Mouse (Mus musculus) layer of hippocampus, adult 11-12 months (tissue): ENCODE measurements at regions not wholly inside any gene's neighbourhood (a gene's known extent, or its start where the extent isn't known, plus 50 kb on each side); places are given as distances from the start of the nearest gene placed in this dataset.

Experiments used
- DNase-seq: peaks from one replicate; pipeline ENCODE4 v3.0.0; 2022; ENCODE audit warnings: low spot score

DNA sequence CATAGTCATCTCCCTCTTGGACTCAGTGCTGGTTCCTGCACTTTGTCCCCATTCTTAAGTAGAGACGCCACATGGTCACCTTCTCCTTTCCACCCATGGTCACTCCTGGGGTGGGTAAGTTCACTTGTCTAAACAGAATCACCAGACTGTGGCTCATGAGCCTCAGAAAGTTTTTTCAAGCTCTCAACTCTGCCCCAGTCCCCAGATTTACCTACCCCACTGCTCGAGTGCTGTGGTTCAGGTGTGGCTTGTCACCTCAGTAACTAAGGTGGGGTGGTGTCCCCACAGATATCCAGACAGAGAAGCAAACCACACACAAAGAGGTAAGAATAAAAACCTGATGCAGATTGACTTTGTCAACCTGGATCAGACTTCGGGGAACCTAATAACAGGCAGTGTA is 87.6 kb downstream of the Rpl10-ps3 start:
- DNase-seq = no peak

DNA sequence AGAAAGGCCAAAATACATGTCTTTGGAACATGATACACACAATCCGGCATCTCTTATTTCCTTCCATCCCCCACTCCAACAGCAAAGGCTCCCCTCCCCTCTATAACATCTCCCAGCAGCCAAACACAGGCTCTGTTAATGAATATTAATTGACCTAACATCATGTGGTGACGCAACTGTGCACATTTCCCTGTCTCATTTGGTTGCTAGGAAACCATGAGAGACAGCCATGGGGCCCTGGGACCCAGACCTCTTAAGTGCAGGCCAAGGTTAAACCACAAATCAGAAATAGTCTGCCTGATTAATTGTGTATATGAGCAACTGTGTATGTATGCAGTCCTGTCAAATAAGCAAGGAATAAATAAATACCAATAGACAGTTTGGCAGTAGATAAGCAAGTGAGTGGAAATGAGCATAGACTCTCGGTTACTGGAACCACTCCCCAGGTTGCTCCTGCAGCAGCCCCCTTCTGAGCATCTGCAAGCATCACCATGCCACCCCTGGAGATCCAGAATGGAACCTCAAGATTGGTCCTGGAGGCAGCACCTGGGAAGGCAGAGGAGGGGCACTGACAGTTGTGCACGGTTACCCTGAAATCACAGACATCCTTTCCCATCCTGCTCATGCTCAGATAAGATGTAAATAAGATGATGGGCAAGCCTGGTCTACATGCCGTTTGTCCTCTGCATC is 99.6 kb downstream of the Rpl10-ps3 start:
- no peak for DNase-seq

DNA sequence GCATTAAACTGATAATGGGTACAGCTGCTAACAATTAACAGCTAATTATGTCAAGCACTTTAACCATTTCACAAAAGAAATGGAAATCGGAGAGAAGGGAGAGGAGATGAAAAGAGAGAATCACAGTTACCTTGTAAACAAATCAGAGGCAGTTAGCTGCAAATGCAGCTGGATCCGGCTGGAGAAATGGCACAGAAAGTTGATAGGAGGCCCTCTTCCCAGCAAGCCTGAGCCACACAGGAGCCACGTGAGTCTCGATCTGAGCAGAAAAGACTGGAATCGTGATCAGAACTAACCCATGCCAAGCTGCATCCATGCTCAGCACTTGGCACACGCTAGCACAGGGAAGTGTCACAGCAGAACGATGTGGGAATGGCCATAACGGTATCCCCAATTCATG is 103.8 kb downstream of the Rpl10-ps3 start:
- DNase-seq = no peak

DNA sequence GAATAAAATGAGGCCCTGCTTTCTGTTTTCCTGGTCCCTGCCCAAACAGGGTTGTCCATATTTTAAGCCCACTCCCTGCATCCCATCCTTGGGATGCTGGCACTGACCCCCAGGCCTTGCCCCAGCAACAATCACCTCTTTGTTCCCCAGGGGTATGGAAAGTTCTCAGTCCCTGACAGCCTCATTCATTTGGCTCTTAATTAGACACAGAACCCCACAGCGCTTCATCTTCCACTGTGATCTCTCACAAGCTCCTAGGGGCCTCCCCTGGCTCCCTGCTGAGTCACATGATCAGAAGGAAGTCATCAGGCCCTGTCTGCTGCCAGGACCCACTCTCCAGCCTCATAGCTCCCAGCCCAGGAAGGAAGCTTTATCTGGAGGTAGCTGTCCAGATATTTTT is 108.9 kb downstream of the Rpl10-ps3 start:
- peak; percentile 17 for DNase-seq

DNA sequence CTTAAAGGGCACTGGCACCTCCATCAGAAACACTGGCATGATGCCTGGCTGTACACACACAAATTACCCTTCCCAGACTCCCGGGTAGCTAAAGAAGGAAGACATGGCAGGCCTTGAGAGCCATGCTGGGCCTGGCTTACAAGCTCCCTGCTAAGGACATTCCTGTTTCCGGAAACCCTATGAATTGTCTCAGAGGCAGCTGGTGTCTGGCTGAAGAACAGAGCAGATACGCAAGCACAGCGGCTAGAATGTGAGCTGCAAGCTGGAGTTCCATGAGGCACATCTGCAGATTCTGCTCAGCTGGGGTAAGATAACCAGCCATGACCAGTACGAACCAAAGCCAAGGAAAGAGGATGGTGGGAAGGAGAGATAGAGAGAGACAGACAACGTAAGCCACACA is 110.1 kb downstream of the Rpl10-ps3 start:
- no peak for DNase-seq

DNA sequence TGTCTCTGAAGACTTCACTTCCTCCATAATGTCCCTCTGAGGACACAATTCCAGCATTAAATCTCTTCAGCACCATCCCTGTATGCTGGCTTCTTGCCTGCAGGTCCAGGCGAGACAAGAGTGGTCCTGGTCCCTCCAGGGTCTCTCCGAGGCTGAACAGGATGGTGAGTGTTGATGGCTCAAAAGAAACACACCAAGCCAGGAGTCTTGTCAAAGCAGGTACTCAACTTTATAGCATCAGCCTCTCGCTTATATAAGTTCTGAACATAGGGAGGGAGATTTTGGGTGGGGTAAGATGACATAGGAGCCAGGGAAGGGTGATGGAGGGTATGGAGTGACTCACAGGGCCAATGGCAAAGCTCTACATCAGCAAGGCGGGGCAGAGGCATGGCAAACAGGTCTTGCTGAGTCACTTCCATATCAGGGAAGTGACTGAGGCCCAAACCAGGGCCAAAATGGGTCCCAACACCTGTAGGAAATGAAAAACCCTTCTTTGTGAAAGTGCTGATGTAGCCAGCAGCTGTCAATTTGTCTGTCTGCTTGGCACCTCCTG is 111.7 kb downstream of the Rpl10-ps3 start:
- no peak for DNase-seq

DNA sequence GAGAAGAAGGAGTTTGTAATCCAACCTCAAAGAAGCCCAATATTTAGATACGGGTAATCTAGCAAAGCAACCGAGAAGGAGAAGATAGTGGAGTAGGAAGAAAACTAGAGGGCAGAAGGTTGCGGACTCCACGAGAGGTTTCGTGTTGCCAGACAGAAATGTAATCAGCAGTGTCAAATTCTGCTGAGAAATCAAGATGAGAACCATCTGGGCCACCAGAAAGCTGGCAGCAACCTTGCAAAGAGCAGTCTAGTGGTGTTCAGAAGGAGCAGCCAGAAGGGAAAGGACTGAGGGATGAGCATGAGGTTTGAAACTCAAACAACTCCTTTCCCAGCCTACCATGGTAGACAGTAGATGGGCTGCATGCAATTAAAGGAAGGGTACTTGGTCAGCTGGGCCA is 134.3 kb downstream of the Rpl10-ps3 start:
- DNase-seq = no peak

DNA sequence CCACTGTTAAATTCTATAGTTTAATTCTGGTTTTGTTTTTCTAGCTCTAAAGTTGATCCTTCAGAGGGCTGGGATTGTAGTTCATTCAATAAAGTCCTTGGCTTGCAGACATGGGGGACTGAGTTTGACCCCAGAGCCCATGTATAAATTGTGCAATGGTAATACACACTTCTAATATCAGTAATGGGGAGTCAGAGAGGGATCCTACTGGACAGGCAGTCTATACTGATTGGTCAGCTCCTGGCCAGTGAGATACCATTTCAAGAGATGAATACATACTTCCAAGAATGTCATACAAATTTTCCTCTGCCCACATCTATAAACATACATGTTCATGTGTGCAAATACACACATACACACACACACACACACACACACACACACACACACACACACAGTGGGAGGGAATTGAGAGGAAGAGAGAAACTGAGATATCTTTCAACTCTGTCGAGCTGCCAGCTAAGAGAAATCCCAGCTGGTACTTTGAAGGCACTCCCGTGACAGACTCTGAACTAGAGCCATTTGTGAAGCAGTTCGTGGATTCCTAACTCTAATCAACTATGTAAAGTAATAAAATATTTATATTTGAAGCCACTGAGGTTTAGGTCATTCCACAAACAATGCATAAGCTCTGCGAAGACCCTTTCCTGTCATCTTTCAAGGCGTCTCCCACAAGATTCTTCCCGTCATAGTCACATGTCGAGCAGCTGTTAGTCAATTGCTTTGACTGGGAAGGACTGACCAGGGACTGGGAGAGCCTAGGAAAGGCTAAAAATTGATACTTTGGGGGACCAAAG is 145.1 kb downstream of the Rpl10-ps3 start:
- no peak for DNase-seq

DNA sequence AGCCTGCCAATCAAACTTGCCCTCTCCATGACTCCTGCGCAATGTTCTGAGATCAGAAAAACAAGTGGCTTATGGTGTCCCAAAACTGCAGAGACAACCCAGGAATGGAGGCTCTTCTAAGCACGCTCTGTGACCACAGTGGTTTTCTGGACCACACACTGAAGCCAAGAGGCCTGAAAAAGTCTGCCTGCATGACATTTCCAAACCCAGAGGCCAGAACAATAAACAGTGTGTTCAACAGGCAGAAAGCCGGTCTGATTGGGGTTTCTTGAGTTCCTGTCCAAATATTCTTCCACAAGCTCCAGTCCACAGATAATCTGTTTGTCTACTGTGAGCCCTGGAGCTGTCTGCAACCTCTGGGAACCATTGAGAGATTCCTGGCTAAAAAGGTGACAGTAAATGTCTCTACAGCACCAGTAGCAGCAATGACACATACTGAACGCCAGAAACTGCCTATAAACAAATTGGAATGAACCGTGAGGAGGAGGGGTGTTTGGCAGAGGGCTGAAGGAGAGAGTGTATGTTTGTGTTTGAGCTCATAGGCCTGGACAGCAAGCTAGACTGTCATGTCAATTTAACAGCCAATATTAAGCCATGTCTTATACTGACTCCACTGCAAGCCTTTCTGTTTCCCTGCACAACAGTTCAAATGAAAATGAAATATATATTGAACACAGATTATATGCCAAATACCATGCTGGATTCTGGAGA is 152.2 kb downstream of the Rpl10-ps3 start:
- no peak for DNase-seq

DNA sequence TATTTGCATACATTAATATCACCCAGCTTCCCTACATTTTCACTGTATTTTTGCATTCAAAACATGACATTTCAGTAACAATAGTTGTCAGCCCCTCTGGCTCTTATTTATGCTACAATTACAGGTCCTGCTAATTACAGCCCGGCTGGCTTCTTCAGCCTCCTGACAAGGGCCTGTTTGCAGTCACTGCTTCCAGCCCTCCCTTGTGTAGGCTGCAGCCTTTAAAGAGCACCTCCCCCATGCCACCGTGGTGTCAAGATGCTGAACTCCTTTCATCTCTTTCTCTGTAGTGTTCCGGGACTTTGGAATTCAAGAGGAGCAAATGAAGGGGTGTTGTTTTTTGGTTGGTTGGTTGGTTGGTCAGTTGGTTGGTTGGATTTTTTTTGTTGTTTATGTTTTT is 153.6 kb downstream of the Rpl10-ps3 start:
- no peak for DNase-seq

DNA sequence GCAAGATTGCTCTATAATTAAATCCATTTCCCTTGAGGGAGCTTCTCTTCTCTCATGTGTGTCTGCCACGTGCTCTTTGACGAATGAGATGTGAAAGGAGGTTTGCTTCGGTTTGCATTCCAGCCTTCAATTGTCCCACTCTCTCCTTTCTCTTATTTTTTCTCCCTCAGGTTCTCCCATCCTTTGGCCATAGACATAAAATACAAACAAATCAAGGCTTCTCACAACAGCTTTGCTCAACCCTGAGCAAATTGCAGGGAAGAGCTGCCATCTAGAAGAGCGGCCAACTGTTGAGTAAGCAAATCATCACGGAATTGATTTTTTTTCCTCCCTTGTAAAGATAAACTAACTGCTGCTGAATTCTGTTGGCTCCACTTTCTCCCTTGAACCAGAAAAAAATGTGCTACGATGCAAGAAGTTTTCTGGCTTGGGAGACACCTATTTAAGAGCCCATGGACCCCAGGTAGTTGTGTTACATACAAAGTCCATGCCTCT is 156.1 kb downstream of the Rpl10-ps3 start:
- DNase-seq = no peak

DNA sequence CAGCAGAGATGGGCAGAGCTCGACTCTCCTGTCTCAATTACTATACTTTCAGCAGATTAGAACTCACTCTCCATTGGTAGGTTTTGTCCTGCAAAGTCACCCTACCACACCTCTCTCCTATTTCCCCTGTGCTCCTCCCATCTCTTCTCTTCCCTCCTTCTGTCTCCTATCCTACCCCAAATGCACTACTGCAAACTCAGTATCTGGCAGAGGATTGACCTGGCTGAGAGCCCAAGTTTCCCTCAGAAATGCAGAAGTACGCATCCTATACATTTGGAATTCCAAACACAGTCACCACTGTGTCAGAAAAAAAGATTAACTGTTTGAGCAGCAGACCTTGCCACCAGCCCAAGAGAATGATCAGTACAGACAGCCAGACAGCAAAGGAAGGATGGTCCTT is 163.4 kb downstream of the Rpl10-ps3 start:
- no peak for DNase-seq

DNA sequence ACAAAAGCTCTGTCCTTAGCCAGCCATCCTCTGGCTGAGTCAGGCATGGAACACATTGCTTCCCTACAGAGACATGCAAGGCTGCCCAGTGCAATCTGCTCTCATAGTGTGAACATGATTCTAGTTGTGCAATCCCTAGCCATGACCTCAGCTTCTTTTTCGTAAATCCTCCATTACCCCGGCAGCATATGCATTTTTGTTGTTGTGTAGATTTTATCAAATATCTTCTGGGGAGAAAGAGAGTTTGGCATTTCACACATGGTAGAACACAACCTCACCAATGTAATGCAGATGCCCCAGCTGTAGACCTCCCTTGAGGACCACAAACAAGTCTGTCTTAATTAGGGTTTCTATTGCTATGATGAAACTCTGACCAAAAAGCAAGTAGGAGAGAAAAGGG is 168.6 kb downstream of the Rpl10-ps3 start:
- DNase-seq = no peak

DNA sequence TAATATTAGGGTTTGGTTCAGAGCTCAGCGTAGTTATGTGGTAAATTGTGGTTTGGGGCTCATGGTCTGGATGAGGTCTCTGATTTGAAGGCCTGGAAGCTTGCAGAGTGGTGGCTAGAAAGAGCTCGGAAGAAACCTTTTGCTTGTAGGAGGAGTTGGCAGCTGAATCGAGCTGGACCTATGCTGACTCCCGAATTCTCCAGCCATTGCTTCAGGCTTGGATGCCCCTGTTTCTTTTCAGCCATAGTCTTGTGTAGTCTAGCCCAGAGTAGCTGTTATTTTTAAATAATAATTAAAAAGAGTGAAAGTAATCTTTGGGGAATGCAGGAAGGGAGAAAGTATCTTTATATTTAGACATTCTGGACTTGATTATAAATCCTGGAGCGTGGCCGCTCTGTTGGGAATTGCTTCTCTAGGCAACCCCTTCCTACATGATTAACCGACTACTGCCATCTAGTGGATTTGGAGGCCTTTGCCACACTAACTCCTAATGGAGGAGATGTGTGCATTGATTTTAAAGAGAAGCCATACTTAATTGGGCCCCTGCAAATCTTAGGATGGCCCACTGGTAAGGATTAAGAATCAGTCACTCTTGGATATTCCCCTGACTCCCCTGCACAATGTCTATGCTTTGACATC is 172.8 kb downstream of the Rpl10-ps3 start:
- peak; percentile 87 for DNase-seq

DNA sequence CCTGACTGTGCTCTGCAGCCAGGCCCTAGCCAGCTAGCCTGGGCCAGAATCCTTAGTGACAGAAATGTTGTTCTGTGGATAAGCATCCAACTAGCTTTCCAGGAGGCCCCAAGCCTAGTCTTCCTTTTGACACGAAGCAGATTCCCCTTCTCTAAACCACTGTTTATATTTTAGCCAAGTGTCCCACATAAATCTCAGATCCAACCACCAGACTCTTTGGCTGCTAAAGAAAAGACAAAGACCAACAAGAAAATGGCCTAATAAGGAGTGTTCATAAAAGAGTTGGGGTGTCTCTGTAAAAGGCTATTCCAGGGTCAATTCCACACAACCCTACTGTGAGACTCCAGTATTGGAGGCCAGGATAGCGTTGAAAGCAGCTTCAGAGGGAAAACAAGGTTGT is 173.6 kb downstream of the Rpl10-ps3 start:
- no peak for DNase-seq

DNA sequence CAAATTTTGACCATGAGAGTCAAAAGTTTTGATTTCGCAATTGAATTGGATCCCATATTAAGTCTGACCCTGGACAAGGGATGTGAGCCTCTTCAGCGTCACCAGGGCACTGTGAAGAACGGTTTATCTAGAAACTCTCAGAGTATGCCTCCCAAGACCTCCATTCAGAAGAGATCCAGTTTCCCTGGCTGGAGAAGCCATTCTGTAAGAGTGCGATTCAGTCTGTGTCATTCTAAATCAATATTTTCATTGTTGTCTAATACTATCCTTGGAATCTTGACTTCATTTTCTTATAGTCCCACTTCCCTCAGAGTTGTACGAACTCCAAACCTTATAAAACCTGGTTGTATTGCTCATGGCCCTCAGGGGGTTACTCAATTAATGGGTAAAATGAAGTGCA is 174.1 kb downstream of the Rpl10-ps3 start:
- no peak for DNase-seq

DNA sequence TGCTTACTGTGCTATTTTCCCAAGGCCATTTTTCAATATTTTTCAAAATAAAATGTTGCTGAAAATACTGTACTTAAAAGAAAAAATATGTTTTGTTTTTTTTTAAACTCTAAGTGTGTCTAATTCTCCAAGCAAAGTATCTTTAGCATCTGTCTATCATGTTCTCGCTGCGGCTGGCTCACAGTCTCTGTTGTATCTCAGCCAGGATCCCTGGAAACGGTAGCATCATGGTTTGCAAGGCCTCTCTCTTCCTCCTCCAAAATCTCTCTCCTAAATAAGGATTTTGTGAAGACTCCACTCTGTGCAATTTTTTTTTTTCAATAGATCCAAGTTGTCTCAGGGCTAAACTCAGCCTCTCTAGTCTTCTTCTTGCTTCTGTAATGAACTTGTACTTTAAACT is 190.2 kb downstream of the Rpl10-ps3 start:
- no peak for DNase-seq

DNA sequence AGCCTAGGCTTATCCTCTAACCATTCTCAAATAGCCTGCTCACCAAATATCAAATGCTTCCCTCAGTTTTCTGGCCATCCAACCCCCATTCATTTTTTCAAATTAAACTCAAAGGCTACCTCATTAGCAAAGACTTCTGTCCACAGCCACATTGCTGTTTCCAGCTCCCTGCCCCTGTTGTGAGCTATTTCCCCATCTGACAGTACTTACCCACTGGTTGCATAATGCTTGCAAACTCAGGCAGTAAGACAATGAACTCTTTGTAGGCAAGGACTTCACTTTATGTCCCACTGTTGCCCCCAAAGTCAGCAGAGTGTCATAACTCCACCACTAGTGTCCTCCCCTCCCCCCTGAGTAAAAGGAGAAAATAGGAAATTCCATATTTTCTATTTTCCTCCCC is 194.7 kb downstream of the Rpl10-ps3 start:
- DNase-seq = peak; percentile 9

DNA sequence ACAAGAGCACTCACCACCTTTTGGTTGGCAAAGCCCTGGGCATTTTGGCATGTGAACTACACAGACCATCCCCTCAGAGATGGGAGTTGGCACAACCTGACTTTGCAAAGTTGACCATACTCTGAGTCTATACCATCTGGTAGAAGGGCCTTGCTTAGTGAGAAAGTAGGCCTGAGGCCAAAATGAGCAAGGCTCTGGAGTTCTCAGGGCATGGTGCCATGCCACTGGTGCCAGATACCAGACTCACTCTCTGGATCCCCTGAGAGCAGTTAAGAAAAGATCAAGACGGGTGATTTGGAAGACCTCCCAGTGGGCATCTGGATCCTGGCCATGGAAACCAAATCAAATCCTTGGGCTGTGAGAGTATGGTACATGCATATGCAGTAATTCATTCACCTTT is 202.0 kb downstream of the Rpl10-ps3 start:
- DNase-seq = no peak

DNA sequence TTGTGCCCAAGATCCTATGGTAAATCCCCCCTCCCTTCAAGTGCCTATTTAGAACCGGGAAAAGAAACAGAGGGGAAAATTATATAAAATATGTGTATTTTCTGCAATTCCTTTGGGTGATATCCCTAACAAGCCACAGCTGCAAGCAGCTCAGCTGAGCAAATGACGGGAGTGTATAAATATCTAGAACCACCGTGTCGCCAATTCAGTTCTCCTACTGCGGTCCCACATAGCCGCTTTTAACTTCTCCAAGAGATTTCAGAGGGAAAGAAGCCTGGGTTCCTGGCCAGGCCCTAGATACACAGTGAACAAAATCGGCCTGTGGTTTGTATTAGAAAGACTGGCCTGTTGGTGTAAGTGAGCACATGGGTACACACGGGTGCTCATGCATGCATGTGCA is 202.7 kb downstream of the Rpl10-ps3 start:
- no peak for DNase-seq

DNA sequence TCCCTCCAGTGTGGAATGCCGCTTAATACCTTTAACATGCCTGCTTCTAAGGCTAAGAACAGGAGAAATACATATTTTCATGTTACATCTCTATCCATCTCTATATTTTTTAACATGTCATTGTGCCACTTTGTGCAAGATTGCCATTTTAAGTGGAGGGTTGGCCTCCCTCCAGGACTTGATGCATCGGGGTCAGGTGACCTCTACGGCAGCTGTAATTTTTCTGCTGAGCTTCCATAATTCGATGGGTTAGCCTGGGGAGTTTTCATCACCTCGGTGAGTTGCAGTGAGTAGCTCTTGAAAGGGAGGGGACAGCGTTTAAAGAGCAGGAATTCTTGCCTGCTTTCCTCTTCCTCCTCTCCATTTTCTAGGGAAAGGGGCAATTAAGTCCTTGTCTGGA is 203.6 kb downstream of the Rpl10-ps3 start:
- DNase-seq = no peak

DNA sequence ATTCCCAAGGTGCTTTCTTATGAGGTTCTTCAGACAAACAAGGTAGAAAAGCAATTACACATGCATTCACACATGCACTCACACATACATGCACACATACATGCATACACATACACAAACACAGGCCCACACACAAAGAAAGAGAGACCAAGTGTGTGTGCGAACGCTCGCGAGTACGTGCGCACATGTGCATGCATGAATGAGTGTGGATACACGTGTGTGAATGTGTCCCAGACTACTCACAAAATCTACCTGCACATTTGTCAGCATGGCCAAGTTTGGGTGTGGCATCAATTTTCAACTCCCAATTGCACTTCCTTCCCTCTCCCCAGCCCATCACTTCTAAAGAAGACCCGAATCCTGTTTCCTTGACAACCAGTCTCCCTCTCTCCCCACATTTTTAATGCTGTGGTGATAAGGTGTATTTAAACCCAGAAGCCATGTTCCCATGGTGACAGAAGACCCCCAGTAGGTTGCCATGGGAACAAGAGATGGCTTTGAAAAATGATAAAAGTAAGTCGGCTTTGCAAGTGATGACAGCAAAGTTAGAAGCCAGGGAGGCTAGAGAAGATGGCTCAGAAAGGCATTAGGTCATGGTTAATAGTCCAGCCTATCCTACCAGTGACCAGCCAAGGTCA is 206.3 kb downstream of the Rpl10-ps3 start:
- DNase-seq = no peak
